Mouse (Mus musculus): Measurements from ENCODE around the gene D10Wsu102e. TPM values are rescaled to one million over a fixed set of nuclear protein-coding genes. Genes with fewer than 3 reads are reported as not detected.
A peak's percentile ranks its signal among the peaks of the same experiment; 100 is the strongest.
"Not testable (repeated sequence)": the region's sequence is repeated elsewhere in the genome, so short reads cannot be mapped to it uniquely, and the experiment has no call there.

The D10Wsu102e gene
- total RNA-seq, 2 experiments from 2014 or later: 2.7 to 3.1 TPM

GRCm38 (mm10) chr10:83345693-83346358 lies 14.2 kb upstream of the D10Wsu102e start:
- no peak for DNase-seq (ENCODE audit: low spot score in 2 of 2)

DNA sequence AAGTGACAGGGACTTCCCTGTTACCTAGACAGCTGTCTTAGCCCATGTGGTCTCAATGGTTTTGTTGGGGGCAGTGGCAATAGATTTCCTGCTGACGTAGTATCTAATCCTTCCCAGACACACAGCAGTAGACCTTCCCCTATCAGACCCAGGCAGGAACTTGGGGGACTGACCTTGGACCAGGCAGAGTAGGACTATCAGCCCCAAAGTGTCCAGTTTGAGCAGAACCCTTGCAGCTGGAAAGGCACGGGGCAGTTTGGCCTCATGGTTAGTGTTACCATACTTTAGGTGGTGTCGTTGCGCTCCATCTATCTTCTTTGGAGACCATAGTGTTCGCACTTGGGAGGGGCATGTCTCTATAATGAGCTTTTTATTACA lies 13.7 kb upstream of the D10Wsu102e start:
- DNase-seq (ENCODE audit: low spot score in 2 of 2): no peak

DNA sequence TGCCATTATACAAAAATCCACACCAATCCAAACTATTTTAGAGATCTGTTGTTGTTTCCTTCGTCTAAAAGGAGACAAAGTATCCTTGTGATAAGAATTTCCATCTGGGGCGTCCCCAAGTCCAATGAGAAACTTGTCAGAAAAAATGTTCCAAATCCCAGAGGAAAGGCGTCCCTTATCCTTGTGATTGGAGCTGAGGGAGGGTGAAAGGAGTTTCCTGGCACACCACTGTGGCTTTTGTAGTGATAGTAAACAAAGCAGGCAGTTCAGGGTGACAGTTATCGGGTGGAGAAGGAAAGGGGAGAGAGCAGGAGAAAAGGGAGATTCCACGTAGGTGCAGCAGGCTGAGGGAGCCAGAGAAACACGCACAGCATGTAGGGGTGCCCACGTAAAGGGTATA lies 12.5 kb upstream of the D10Wsu102e start:
- no peak for DNase-seq (ENCODE audit: low spot score in 2 of 2)

DNA sequence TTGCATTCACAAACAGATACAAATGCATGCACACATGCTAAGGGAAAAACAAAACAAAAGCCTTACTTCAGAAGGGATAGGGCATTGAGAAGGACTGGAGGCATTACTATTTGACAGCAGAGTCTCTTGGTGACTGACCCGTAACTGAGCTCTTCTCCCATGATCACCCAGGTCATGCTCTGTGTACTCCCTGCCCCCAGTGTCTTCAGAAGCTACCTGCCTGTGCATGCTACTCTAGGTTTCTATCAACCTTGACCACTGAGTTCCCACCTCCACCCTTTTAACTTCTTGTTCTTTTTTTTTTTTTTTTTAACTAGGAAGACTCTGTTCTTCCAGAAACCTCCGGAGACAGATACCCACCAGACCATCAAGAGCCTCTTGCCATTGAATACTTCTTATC lies 9.3 kb upstream of the D10Wsu102e start:
- no peak for DNase-seq (ENCODE audit: low spot score in 2 of 2)

- DNase-seq (ENCODE audit: low spot score in 2 of 2): not testable (repeated sequence)
Measured at GRCm38 (mm10) chr10:83351779-83352178, 8.2 kb upstream of the D10Wsu102e start.

DNA sequence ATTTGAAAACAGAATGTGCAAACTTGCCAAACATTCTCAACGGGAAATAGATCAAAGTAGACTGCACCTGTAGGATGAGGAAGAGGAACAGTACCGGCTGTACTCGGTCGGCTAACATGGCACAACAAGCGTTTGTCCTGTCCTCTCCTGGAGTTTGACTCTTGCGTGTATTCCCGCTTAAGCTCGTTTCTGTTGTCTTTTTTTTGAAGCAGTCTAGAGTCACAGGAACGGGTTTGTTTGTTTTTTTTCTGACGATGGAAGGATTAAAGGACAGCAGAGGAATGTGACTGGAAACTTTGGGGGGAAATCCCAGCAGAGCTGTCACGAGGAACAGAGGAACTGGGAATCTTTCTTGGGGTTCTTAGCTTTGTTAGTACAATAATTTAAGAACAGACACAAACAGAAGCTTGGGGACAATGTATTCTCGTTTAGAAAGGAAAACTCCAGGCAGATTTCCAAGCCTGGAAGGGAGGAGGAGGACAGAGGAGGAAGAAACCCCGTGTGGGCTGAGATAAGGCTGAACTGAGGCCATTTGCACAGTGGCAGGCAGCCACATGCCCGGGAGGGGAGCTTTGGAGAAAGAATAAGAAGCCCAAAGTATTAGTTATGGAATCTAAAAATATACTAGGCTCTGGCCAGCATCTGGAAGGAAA lies 6.2 kb upstream of the D10Wsu102e start:
- no peak for DNase-seq (ENCODE audit: low spot score in 2 of 2)

- no peak for DNase-seq (ENCODE audit: low spot score in 2 of 2)
Measured at GRCm38 (mm10) chr10:83354333-83354719, 5.7 kb upstream of the D10Wsu102e start.

- DNase-seq (ENCODE audit: low spot score in 2 of 2): no peak
Measured at GRCm38 (mm10) chr10:83356416-83356815, 3.6 kb upstream of the D10Wsu102e start.

DNA sequence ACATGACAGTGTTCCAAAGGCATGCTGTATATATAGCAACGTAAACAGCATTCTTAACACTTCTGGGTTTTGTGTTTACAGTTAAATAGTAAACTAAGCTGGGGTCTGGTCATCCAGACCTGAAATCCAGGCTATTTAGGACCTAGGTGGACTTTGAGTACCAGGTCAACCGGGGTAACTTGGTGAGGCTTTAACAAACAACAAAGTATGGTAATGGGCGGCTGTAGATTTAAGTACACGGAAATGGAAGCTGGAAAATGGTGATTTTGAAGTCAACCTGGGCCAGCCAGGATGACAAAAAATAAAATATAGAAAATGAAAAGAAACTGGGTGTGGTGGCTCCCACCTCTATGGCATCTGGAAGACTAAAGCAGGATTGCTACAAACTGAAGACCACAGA lies 570 bp upstream of the D10Wsu102e start:
- DNase-seq (ENCODE audit: low spot score in 2 of 2): no peak

DNA sequence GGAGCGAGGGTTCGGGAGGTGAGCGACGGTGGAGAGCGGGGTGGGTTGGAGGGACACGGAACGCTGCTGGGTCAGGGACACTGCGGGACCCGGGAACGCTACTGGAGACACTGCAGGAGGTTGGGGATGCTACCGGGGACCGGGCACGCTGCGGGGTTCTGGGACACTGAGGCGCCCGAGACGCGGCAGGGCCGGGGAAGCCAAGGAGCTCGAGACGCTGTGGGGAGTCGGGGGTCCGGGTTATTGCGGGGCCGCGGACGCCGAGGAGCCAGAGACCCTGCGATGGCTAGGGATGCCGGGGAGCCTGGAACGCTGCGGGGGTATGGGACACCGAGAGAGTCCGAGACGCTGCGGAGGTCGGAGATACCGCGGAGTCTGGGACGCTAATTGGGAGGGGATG lies 335 bp downstream of the D10Wsu102e start:
- DNase-seq (ENCODE audit: low spot score in 2 of 2): no peak

DNA sequence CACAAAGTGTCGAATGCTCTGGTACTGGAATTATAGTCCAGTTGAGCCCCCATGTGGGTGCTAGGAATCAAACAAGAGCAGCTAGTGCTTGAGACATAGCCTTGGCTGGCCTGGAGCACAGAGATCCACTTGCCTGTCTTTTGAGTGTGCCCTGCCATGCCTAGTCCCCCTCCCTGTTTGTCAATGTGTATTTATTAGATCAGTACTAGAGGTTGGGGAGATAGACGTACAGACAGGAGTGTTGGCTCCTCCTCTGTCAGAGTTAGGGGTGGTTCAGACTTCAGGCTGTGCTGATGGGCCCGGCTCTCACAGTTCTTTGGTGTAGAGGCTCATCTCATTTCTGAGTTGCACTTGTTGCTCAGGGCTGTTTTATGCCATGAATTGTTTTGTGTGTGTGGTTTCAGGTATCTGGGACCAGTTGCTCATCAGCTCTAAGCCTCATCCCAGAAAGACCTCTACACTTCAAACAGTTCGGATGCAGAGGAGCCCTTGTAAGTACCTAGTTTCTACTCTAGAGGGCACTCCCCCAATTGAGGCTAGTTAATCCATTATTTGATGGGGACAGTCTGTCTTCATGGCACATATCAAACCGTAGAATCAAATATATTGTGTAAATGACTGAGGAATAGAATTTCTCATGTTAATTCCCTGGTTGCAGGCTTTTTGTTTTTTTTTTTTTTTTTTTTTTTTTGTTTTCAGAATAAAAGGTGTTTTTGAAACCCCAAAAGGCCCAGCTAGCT lies 1.8 kb downstream of the D10Wsu102e start:
- DNase-seq (ENCODE audit: low spot score in 2 of 2): peak in 1 of 2 experiments; percentile 33

GRCm38 (mm10) chr10:83363451-83363850 lies 3.4 kb downstream of the D10Wsu102e start:
- DNase-seq (ENCODE audit: low spot score in 2 of 2): no peak

- DNase-seq (ENCODE audit: low spot score in 2 of 2): no peak
Measured at GRCm38 (mm10) chr10:83368918-83369317, 8.9 kb downstream of the D10Wsu102e start.

DNA sequence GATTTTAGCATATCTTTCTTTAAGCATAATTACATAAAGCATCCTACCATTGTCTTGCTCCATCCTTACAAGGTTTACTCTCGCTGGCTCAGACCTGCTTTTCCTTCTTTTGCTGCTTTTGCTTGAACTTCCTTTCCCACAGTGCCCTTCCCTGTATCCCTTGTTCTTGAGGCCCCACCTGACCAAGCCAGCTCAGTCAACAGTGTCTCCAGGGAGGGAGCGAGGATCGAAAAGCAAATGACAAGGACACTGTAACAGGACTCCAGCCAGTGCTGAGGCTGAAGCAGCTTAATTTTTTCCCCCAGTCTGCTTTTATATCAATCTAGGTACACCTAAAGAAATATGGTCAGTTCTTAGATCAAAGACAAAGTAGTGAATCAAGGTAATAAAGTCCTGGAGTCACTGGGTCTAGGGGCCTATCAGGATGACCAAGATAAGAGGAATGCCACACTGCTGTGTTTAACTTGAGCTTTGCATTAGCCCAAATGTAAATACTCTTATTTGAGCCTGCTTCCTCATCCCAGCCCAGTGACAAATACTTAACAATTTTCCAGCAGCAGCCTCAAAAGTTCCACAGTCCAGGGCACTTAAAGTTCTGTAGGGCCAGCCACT lies 14.1 kb downstream of the D10Wsu102e start:
- DNase-seq (ENCODE audit: low spot score in 2 of 2): no peak

GRCm38 (mm10) chr10:83375458-83375857 lies 15.4 kb downstream of the D10Wsu102e start:
- DNase-seq (ENCODE audit: low spot score in 2 of 2): not testable (repeated sequence)

DNA sequence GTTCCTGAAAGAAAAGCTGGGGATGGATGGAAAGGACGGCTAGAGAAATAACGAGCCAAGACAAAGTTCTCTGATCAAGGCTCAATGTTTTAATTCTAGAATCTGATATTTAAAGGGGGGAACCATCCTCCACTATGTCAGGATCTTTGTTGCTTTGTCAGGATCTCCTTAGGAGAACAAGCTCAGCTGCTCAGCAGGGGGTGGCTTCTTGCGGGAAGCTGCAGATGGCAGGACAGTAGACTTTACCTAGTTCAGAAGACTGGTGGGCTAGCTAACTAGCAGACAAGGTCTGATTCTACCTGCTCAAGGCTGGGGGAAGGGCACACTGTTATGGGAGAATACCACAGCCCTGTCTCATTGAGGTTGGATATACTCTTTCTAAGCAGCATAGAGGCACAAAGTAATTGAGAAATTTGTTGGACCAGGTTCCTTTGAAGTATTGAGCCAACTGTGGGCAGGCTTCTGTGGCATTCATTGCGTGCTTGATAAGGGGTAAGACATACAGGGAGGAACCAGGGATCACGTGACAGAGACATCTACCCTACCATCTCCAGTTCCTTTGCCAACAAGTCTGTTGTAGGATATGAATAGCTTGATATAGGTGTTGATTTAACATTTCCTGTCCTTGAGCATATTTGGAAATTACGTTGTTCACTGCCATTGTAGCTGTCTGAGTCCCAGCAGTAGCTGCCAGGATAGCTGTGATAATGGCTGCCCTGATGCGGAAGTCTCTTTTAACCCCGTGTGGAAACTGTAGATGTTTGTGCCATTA lies 17.1 kb downstream of the D10Wsu102e start:
- DNase-seq (ENCODE audit: low spot score in 2 of 2): no peak

- no peak for DNase-seq (ENCODE audit: low spot score in 2 of 2)
Measured at GRCm38 (mm10) chr10:83378083-83378833, 18.2 kb downstream of the D10Wsu102e start.

GRCm38 (mm10) chr10:83380501-83380900 lies 20.5 kb downstream of the D10Wsu102e start:
- DNase-seq (ENCODE audit: low spot score in 2 of 2): no peak

GRCm38 (mm10) chr10:83382528-83382927 lies 22.5 kb downstream of the D10Wsu102e start:
- no peak for DNase-seq (ENCODE audit: low spot score in 2 of 2)

GRCm38 (mm10) chr10:83382988-83383387 lies 23.0 kb downstream of the D10Wsu102e start:
- DNase-seq (ENCODE audit: low spot score in 2 of 2): no peak
